Mouse (Mus musculus) hindbrain, embryonic 11.5 days (tissue): Measurements from ENCODE around the gene Agbl4. TPM values are rescaled to one million over a fixed set of nuclear protein-coding genes. Genes with fewer than 3 reads are reported as not detected.
A peak's percentile ranks its signal among the peaks of the same experiment; 100 is the strongest.

ENCODE experiments used
- ATAC-seq: fragments of 200-750 bp; cut with Nextera tagmentation; 2 replicates; pipeline ENCODE4 v1.8.0; 2017; ENCODE audit warnings: mild to moderate bottlenecking, moderate TSS enrichment, moderate library complexity; ENCODE audit not compliant: low FRiP score
- DNase-seq: peaks from one replicate; pipeline ENCODE4 v3.0.0-alpha.2; 2015; ENCODE audit warnings: low spot score
- H3K27ac ChIP-seq: fragments of 300-500 bp; sonication (generic); 2 replicates; pipeline ENCODE4 v1.5.1; 2014; ENCODE audit warnings: mild to moderate bottlenecking, low read depth, low read length
- H3K27me3 ChIP-seq: fragments of 300-500 bp; sonication (generic); 2 replicates; pipeline ENCODE4 v1.6.1; 2014; ENCODE audit warnings: mild to moderate bottlenecking, low read length, moderate library complexity, mixed read lengths; ENCODE audit not compliant: control insufficient read depth, insufficient read depth
- H3K36me3 ChIP-seq: fragments of 300-500 bp; sonication (generic); 2 replicates; pipeline ENCODE4 v1.6.1; 2014; ENCODE audit warnings: mild to moderate bottlenecking, low read length, moderate library complexity, mixed read lengths; ENCODE audit not compliant: control insufficient read depth, insufficient read depth
- H3K4me1 ChIP-seq: fragments of 300-500 bp; sonication (generic); replicated peaks from 2 replicates; pipeline ENCODE4 v1.6.1; 2014; ENCODE audit warnings: low read length, mixed read lengths; ENCODE audit not compliant: control insufficient read depth, insufficient read depth
- H3K4me2 ChIP-seq: fragments of 300-500 bp; sonication (generic); replicated peaks from 2 replicates; pipeline ENCODE4 v1.6.1; 2014; ENCODE audit warnings: mild to moderate bottlenecking, low read depth, low read length
- H3K4me3 ChIP-seq: fragments of 300-500 bp; sonication (generic); 2 replicates; pipeline ENCODE4 v1.5.1; 2014; ENCODE audit warnings: low read depth, low read length
- H3K9ac ChIP-seq: fragments of 300-500 bp; sonication (generic); 2 replicates; pipeline ENCODE4 v1.6.1; 2014; ENCODE audit warnings: low read depth, low read length
- H3K9me3 ChIP-seq: fragments of 300-500 bp; sonication (generic); 2 replicates; pipeline ENCODE4 v1.6.1; 2016; ENCODE audit warnings: low read length; ENCODE audit not compliant: control insufficient read depth
- WGBS: fragments of 180-500 bp; shearing (Covaris S2); extraction: QIAGEN DNeasy Blood & Tissue Kit; methylation state at CpG from one replicate; pipeline ENCODE4 v1.1.7; 2014; 5-methylcytosine and 5-hydroxymethylcytosine counted together
- polyA plus RNA-seq: library from polyadenylated mRNA; unstranded; fragments of >200 nt; fragmentation: Nextera tagmentation; extraction: Ambion mirVana; gene quantifications from 2 replicates; pipeline ENCODE4 v1.2.1, GENCODE M21; 2014

Gene Agbl4
- polyA plus RNA-seq, 1 experiment from 2014 or later = 1.1 TPM

DNA sequence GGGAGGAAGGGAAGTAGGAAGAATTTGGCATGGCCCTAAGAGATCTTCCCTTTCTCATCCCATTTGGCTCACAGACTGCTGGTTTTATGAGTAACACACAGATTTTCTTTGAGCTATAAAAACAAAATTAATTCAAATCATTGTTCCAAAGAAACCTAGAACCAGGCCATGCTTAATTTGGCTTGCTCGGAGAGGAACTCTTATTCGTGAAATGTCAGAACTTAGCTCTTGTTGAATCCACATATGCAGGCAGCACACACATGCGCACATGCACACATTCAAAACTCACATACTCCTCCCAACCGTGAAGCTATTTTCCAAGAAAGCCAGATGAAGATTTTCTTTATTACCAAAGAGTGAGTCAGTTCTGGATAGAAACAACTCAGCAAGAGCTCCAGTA, 621.9 kb downstream of the Agbl4 start:
- no peak overlapping the region for H3K9ac ChIP-seq
- H3K4me3 ChIP-seq = no peak overlapping the region
- no peaks in the 10 kb centered on the region for H3K4me1 ChIP-seq
- no peaks in the 10 kb centered on the region for H3K9me3 ChIP-seq
- H3K27me3 ChIP-seq = no peaks in the 10 kb centered on the region
- no peak for DNase-seq
- WGBS = 90% methylated on average over 4 of the region's 4 CpGs
- H3K36me3 ChIP-seq = no peaks in the 10 kb centered on the region
- no peak overlapping the region for H3K4me2 ChIP-seq
- ATAC-seq = no peak
- no peak overlapping the region for H3K27ac ChIP-seq

DNA sequence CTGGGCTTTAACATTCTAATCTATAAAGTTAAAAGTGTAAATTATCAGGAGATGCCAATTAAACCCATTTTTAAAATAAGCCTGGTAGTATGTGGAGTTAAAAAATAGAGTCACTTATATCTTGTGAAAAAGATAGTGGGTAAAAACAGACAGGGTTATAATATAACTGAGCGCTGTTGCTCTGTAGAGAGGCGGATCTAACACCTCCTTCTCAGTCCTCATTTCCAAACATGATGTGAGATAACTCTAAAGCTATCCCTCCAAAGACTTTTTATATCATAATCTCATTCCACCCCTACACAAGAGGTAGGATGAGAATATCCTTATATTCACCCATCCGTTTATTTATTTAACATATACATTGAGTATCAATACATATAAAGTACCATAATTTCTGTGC, 669.9 kb downstream of the Agbl4 start:
- Histone ChIP-seq H3K9ac (no peak overlapping the region), H3K4me1 (no peaks in the 10 kb centered on the region), H3K4me3 (no peak overlapping the region), H3K9me3 (no peaks in the 10 kb centered on the region), H3K4me2 (no peak overlapping the region), H3K36me3 (no peaks in the 10 kb centered on the region), H3K27me3 (no peaks in the 10 kb centered on the region), H3K27ac (no peak overlapping the region)
- DNase-seq (no peak), ATAC-seq (no peak)
- WGBS = 95% methylated on average over 3 of the region's 3 CpGs

DNA sequence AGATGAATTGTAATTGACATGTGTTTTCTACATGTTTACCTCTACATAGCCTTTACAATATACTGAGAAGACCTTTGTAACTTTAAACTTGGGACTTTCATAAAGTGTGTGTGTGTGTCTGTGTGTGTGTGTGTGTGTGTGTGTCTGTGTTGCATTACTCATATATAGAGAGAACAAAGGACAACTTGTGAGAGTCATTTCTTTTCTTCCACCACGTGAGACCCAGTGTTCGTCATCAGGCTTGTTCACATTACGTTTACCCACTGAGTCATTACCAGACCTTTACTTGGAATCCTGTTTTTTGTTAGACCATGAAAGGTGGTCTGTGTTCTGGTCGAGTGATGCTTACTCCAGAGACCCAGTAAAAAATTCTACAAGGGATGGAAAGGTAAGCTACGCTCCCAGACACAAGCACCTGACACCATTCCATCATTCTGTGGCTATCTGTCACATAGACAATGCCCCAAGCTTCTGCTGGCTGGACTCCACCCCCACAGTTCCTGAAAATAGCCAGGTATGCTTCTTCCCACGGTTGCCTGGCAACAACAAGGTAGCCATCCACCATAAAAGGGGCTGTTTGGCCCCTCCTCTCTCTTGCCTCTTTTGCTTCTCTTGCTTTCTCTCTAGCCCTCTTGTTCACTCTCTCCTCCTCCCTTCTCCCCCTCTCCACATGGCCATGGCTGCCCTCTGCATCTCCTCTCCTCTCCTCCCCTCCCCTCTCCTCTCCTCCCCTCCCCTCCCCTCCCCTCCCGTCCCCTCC, 676.5 kb downstream of the Agbl4 start:
- ATAC-seq = peak; percentile 43

DNA sequence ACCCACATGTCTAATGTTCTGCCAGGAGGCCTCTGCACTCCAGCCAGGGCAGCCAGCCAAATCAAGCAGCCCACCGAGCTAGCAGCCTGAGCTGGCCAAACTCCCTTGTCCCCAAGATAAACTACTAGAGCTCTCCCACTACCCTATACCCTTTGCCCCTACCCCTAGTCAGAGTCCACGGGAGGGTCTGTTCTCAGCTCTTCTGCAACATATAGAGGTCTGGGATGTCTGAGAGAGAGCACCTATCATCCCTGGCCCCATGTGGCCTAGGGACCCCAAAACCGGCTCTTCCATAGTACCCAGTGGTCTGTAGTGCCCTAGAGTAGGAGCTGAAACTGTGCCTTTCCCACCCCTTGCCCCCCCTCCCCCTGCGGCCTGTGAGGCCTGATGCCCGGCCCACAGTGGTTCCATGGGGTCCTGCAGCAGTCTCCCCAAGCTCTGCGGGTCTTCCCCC, 677.3 kb downstream of the Agbl4 start:
- DNase-seq (no peak), ATAC-seq (0 out of 2 replicates have a peak, but pooled peaks have one; percentile 37)
- no peaks in the 10 kb centered on the region for H3K4me1 ChIP-seq
- no peak overlapping the region for H3K4me2 ChIP-seq
- H3K4me3 ChIP-seq = no peak overlapping the region
- H3K9me3 ChIP-seq = no peaks in the 10 kb centered on the region
- WGBS = 84% methylated on average over 6 of the region's 6 CpGs
- H3K9ac ChIP-seq = no peak overlapping the region
- H3K36me3 ChIP-seq = no peaks in the 10 kb centered on the region
- no peak overlapping the region for H3K27ac ChIP-seq
- no peaks in the 10 kb centered on the region for H3K27me3 ChIP-seq

More for the DNA sequence above, 676.5 kb downstream of the Agbl4 start:
- Histone ChIP-seq H3K9me3 (no peaks in the 10 kb centered on the region), H3K27me3 (no peaks in the 10 kb centered on the region), H3K9ac (no peak overlapping the region), H3K27ac (no peak overlapping the region), H3K4me2 (no peak overlapping the region), H3K36me3 (no peaks in the 10 kb centered on the region), H3K4me1 (no peaks in the 10 kb centered on the region), H3K4me3 (no peak overlapping the region)
- no peak for DNase-seq
- 67% methylated on average over 6 of the region's 7 CpGs for WGBS

DNA sequence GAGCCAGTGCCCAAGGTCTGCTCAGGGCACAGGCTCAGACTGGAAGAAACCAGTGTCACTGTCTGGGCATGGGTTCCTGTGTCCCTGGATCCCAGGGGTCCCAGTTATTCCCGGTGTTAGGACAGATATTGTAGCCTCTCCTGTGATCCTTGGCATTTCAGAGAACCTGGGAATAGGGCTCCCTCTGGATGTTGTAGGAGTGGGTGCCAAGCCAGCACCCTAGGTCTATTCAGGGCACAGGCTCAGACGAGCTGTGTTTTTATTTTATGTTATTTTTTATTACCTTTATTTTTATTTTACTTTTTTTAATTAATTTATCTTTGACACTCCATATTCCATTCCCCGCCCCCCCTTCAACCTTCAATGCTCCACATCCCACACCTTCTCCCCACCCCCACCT, 680.3 kb downstream of the Agbl4 start:
- Histone ChIP-seq H3K36me3 (no peaks in the 10 kb centered on the region), H3K4me1 (no peaks in the 10 kb centered on the region), H3K27ac (no peak overlapping the region), H3K9me3 (no peaks in the 10 kb centered on the region), H3K4me3 (no peak overlapping the region), H3K4me2 (no peak overlapping the region), H3K27me3 (no peaks in the 10 kb centered on the region), H3K9ac (no peak overlapping the region)
- WGBS = 88% methylated on average over 3 of the region's 3 CpGs
- DNase-seq (no peak), ATAC-seq (no peak)

DNA sequence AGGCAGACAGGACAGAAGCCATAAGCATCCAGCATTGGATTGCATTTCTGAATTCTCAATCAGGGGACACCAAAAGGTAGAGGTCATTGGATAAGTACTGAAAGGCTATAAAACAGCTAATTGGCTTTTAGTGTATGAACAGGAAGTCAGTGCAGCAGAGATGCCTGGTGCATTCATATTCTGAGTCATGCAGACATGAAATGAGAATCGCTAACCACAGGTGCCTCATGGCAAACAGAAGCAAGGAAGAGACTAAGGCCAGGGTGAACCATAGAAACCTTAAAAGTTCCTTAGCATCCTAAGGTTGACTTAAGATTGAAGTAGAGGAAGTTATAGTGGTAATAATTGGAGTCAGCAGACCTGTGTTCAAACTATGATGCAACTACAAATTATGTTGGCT, 687.9 kb downstream of the Agbl4 start:
- DNase-seq (no peak), ATAC-seq (no peak)
- Histone ChIP-seq H3K9ac (no peak overlapping the region), H3K36me3 (no peaks in the 10 kb centered on the region), H3K4me2 (no peak overlapping the region), H3K27ac (no peak overlapping the region), H3K4me1 (no peaks in the 10 kb centered on the region), H3K27me3 (no peaks in the 10 kb centered on the region), H3K4me3 (no peak overlapping the region), H3K9me3 (no peaks in the 10 kb centered on the region)
- WGBS = 94% methylated on average over 1 of the region's 1 CpGs

DNA sequence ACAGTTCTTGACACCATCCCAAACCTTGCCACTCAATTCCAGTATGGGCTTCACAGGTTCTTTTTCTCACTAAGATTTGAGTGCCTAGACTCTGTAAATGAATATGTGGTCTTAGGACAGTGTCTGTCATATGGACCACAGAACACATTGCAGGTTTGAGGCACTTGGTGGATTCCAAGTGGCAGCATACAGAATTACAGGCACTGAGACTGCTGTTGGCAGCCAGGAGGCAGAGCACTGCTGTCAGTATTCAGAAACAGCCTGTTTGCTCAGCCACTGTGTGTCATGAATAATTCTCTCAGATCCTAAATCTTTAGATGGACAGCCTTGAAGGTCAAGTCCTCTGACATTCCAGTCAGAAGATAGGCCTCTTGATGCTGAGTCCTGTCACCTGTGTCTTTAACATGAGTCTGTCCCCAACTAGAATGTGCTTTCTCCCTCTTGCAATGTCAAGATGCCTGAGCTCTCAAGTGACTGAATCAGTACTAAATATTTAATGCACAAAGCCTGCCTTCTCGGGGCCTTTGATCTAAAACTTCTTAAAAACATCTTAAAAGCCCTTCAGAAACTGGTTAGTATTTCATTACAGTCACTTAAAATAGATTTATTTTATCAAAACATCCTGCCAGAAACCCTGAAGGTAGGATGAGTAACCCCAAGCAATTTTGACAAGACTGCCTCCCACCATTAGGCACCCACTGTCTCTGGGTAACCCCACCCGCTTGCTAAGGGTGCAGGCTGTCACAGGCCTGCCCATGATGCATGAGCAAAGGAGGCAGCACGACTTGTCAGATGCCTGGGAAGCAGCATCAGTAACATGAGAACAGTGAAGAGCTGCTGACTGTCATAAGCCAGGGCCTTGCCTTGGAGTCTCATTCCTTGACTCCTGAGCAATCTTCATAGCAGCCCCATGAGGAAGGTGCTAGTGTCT, 739.0 kb downstream of the Agbl4 start:
- no peaks in the 10 kb centered on the region for H3K27me3 ChIP-seq
- DNase-seq = no peak
- no peak overlapping the region for H3K27ac ChIP-seq
- no peak overlapping the region for H3K4me2 ChIP-seq
- 66% methylated on average over 3 of the region's 3 CpGs for WGBS
- no peaks in the 10 kb centered on the region for H3K4me1 ChIP-seq
- H3K36me3 ChIP-seq = no peaks in the 10 kb centered on the region
- H3K9ac ChIP-seq = no peak overlapping the region
- H3K9me3 ChIP-seq = no peaks in the 10 kb centered on the region
- no peak for ATAC-seq
- H3K4me3 ChIP-seq = no peak overlapping the region

DNA sequence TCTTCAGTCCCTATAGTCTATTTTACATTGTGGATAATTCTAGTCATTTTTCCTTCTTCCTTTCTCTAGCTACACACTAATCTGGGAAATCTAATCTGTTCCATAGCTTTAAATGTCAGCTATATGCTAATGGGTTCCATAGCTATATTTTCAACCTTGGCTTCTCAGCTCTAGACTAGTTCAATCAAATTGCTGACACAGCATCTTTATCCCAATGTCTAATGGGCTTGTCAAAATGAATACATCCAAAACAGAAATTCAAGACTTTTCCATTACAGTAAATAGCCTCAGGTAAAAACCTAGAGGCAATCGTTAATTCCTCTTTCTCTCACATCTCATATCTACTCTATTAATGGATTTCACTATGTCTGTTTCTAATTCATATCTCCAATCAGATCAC, 750.3 kb downstream of the Agbl4 start:
- H3K4me3 ChIP-seq = no peak overlapping the region
- H3K9me3 ChIP-seq = no peaks in the 10 kb centered on the region
- 100% methylated on average over 1 of the region's 1 CpGs for WGBS
- no peaks in the 10 kb centered on the region for H3K27me3 ChIP-seq
- no peaks in the 10 kb centered on the region for H3K36me3 ChIP-seq
- ATAC-seq = no peak
- no peak overlapping the region for H3K9ac ChIP-seq
- no peak overlapping the region for H3K4me2 ChIP-seq
- DNase-seq = no peak
- no peaks in the 10 kb centered on the region for H3K4me1 ChIP-seq
- H3K27ac ChIP-seq = no peak overlapping the region
